Mouse (Mus musculus) liver, embryonic 16.5 days (tissue): Measurements from ENCODE around the gene Pemt. TPM values are rescaled to one million over a fixed set of nuclear protein-coding genes. Genes with fewer than 3 reads are reported as not detected.

Experiments used
- ATAC-seq: fragments of 200-750 bp; cut with Nextera tagmentation; 2 replicates; pipeline ENCODE4 v1.8.0; 2017; ENCODE audit warnings: low read depth, mild to moderate bottlenecking, moderate number of reproducible peaks, moderate library complexity
- H3K27ac ChIP-seq: fragments of 300-500 bp; sonication (generic); 2 replicates; pipeline ENCODE4 v1.5.1; 2014; ENCODE audit warnings: mild to moderate bottlenecking, low read length
- H3K27me3 ChIP-seq: fragments of 300-500 bp; sonication (generic); 2 replicates; pipeline ENCODE4 v1.6.1; 2014; ENCODE audit warnings: low read depth, low read length, mixed read lengths; ENCODE audit not compliant: control insufficient read depth, insufficient read depth
- H3K36me3 ChIP-seq: fragments of 300-500 bp; sonication (generic); 2 replicates; pipeline ENCODE4 v1.6.1; 2014; ENCODE audit warnings: mild to moderate bottlenecking; ENCODE audit not compliant: control insufficient read depth, insufficient read depth
- H3K4me1 ChIP-seq: fragments of 300-500 bp; sonication (generic); 2 replicates; pipeline ENCODE4 v1.6.1; 2014; ENCODE audit warnings: low read depth, low read length, mixed read lengths; ENCODE audit not compliant: control insufficient read depth
- H3K4me2 ChIP-seq: fragments of 300-500 bp; sonication (generic); 2 replicates; pipeline ENCODE4 v1.6.1; 2014; ENCODE audit warnings: low read depth, low read length, mixed read lengths
- H3K4me3 ChIP-seq: fragments of 300-500 bp; sonication (generic); 2 replicates; pipeline ENCODE4 v1.5.1; 2014; ENCODE audit warnings: low read depth, mild to moderate bottlenecking, low read length
- H3K9ac ChIP-seq: fragments of 300-500 bp; sonication (generic); 2 replicates; pipeline ENCODE4 v1.6.1; 2014; ENCODE audit warnings: low read depth, low read length
- H3K9me3 ChIP-seq: fragments of 300-500 bp; sonication (generic); replicated peaks from 2 replicates; pipeline ENCODE4 v1.6.1; 2016; ENCODE audit warnings: low read length; ENCODE audit not compliant: control insufficient read depth
- WGBS: fragments of 180-500 bp; shearing (Covaris S2); extraction: QIAGEN DNeasy Blood & Tissue Kit; methylation state at CpG from one replicate; pipeline ENCODE4 v1.1.7; 2014; ENCODE audit not compliant: insufficient replicate concordance; 5-methylcytosine and 5-hydroxymethylcytosine counted together
- polyA plus RNA-seq: library from polyadenylated mRNA; unstranded; fragments of >200 nt; fragmentation: Nextera tagmentation; extraction: Ambion mirVana; gene quantifications from 2 replicates; pipeline ENCODE4 v1.2.1, GENCODE M21; 2015

Pemt gene
- polyA plus RNA-seq, 1 experiment from 2014 or later = 63.2 TPM

DNA sequence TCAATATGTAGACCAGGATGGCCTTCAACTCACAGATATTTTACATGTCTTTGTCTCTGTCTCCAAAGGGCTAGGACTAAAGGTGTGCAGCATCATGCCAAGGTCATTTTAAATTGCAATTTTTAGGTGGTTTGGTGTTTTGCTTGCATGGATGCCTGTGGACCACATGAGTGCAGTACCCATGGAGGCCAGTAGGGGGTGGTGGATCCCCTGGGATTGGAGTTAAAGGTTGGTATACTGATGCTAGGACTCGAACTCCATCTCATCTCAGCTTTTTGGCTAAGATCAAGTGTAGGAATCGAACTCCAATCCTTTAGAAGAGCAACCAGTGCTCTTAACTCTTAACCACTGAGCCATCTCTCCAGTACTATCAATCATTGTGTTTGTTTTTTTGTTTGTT is 38.3 kb upstream of the Pemt start:
- Histone ChIP-seq H3K27ac (no peak overlapping the region), H3K4me1 (no peaks in the 10 kb centered on the region), H3K4me2 (no peak overlapping the region), H3K9ac (no peak overlapping the region), H3K36me3 (no peaks in the 10 kb centered on the region), H3K27me3 (no peaks in the 10 kb centered on the region), H3K4me3 (no peak overlapping the region), H3K9me3 (no peaks in the 10 kb centered on the region)
- WGBS = 8% methylated on average over 2 of the region's 2 CpGs
- ATAC-seq = no peak

DNA sequence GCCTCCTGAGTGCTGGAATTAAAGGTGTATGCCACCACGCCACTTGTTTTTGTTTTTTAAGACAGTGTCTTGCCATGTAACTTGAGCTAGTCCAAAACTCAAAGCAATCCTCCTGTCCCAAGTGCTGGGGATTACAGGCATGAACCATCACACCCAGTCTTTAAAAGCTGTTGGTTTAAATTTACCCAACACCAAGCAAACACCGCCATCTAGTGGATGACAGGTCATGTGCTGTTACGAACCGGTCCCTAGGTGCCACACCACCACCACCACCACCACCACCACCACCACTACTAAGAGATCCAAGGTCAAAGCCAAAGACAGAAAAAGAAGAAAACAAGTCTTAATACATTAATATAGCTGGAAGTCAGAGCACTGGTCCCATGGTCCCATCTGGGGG is 30.5 kb upstream of the Pemt start:
- H3K27me3 ChIP-seq = no peaks in the 10 kb centered on the region
- H3K36me3 ChIP-seq = no peaks in the 10 kb centered on the region
- H3K4me3 ChIP-seq = no peak overlapping the region
- H3K4me2 ChIP-seq = no peak overlapping the region
- ATAC-seq = no peak
- H3K4me1 ChIP-seq = no peaks in the 10 kb centered on the region
- 9% methylated on average over 4 of the region's 4 CpGs for WGBS
- no peak overlapping the region for H3K9ac ChIP-seq
- no peak overlapping the region for H3K27ac ChIP-seq
- no peaks in the 10 kb centered on the region for H3K9me3 ChIP-seq

DNA sequence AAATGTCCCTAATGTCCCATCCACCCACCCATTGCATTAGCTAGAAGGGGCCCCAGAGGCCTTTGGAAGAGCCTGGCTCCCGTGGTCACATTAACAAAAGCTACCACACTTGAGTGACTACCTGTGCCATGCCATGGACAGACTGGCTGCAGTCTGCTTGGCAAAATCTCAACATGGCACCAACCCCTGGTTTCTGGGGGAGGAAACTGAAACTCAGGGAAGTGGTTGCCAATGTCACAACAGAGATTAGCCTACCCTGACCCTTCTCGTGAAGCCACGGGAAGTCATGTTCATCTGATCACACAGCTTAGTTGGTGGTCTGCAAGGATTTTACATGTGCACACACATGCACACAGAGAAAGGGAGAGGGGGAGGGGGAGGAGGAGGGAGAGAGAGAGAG is 29.9 kb upstream of the Pemt start:
- Histone ChIP-seq H3K27ac (no peak overlapping the region), H3K36me3 (no peaks in the 10 kb centered on the region), H3K9me3 (no peaks in the 10 kb centered on the region), H3K4me2 (no peak overlapping the region), H3K27me3 (no peaks in the 10 kb centered on the region), H3K4me3 (no peak overlapping the region), H3K9ac (no peak overlapping the region), H3K4me1 (no peaks in the 10 kb centered on the region)
- ATAC-seq = no peak
- 23% methylated on average over 3 of the region's 3 CpGs for WGBS

DNA sequence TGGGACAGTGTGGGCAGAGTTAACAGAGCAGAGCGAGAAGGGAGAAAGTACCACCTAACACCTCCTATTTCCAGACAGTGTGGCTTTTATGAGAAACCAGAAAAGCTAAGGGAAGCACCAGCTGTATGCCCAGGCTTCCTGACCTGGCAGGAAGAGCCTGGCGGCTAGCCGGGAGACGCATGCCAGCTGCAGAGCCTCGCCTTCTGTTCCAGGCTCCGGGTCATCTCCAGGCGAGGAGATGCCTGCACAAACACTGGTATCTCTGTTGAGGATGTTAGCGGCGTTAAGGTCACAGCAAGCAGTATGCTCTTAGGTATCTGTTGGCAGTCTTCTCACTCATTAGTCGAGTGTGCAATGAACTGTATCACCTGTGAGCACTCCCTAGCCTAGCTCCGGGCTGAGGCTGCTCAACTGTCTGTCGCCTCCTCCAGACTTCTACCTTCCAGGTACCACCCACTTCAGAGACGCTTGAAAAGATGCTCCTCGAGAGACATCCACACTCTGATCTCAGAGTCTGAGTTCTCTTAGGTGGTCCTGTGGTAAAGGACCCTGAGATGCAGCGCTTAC is 27.7 kb upstream of the Pemt start:
- Histone ChIP-seq H3K4me1 (no peaks in the 10 kb centered on the region), H3K9me3 (no peaks in the 10 kb centered on the region), H3K9ac (no peak overlapping the region), H3K27ac (no peak overlapping the region), H3K27me3 (no peaks in the 10 kb centered on the region), H3K4me2 (no peak overlapping the region), H3K4me3 (no peak overlapping the region), H3K36me3 (no peaks in the 10 kb centered on the region)
- no peak for ATAC-seq
- 65% methylated on average over 15 of the region's 15 CpGs for WGBS

DNA sequence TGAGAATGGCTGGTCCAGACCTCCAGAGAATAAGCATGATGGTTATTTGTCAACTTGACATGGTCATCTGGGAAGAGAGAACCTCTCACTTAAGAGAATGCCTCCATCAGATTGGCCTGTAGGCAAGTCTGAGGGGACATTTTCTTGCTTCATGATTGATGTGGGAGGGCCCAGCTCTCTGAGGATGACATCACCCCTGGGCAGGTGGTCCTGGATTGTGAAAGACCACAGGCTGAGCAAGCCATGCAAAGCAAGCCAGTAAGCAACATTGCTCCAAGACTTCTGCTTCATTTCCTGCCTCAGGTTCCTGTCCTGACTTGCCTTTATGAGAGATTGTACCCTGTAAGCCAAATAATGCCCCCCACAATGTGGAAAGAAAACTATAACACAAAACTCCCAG is 26.8 kb upstream of the Pemt start:
- no peak for ATAC-seq

DNA sequence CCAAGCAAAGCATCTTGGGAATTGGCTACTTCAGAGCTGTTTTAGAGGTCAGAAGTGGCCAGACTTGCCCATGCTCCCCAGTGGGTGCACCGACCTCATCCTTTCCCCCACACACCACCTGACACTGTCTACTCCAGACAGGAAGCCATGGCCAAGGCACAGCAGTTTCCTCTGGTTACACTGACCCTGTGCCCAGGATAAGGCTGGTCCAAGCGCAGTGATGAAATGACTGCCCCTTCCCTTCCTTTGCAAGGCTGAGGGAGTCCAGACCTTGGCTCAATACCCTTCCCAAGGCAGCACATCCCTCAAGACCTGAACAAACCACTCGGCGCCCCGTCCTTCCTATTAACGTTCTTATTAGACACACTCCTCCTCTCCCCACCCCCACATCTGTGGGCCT is 24.9 kb upstream of the Pemt start:
- Histone ChIP-seq H3K4me3 (no peak overlapping the region), H3K9me3 (no peaks in the 10 kb centered on the region), H3K36me3 (no peaks in the 10 kb centered on the region), H3K4me2 (no peak overlapping the region), H3K27me3 (no peaks in the 10 kb centered on the region), H3K9ac (no peak overlapping the region), H3K4me1 (no peaks in the 10 kb centered on the region), H3K27ac (no peak overlapping the region)
- 48% methylated on average over 6 of the region's 6 CpGs for WGBS
- no peak for ATAC-seq

More for the DNA sequence above, 26.8 kb upstream of the Pemt start:
- H3K4me3 ChIP-seq = no peak overlapping the region
- no peaks in the 10 kb centered on the region for H3K4me1 ChIP-seq
- no peak overlapping the region for H3K27ac ChIP-seq
- H3K9me3 ChIP-seq = no peaks in the 10 kb centered on the region
- no peaks in the 10 kb centered on the region for H3K36me3 ChIP-seq
- H3K27me3 ChIP-seq = no peaks in the 10 kb centered on the region
- H3K9ac ChIP-seq = no peak overlapping the region
- no peak overlapping the region for H3K4me2 ChIP-seq

DNA sequence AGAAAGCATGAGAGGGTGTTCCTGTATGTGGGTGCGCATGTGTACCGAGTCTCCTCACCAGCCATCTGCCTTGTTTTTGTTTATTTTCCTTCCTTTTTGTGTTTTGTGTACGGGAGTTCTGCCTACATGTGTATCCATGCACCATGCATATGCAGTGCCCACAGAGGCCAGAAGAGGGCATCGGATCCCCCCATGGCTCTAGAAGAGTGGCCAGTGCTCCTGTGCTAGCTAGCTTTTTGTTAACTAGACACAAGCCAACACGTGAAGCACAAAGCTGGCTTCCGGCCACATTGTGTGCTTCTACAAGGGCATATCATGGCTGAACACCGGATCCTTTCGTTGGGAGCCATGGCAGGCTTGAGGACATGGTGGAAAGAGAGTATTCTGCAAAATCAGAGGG is 24.3 kb upstream of the Pemt start:
- H3K4me1 ChIP-seq = no peaks in the 10 kb centered on the region
- WGBS = 29% methylated on average over 8 of the region's 8 CpGs
- no peak overlapping the region for H3K4me3 ChIP-seq
- H3K27ac ChIP-seq = no peak overlapping the region
- H3K9ac ChIP-seq = no peak overlapping the region
- no peak for ATAC-seq
- H3K36me3 ChIP-seq = no peaks in the 10 kb centered on the region
- no peaks in the 10 kb centered on the region for H3K27me3 ChIP-seq
- no peak overlapping the region for H3K4me2 ChIP-seq
- no peaks in the 10 kb centered on the region for H3K9me3 ChIP-seq

DNA sequence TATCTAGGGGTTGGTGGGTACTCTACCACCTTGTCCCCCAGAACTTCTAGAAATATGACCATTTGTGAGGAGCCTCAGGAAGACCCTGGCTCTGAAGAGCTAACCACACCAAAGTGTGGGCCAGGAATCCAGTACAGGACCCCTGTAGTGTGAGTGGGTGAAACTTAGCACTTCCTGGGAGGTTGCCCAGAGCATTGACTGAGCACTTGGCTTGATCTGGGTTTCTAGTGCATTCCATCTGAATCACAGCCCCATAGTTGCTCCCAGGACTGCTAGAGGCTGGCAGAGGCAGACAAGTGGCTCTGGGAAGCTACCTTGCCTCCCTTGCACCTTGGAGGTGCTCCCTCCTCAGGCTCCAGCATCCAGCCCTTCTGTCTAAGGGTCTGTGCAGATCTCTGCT is 22.3 kb upstream of the Pemt start:
- H3K4me1 ChIP-seq = no peaks in the 10 kb centered on the region
- H3K9ac ChIP-seq = no peak overlapping the region
- H3K4me2 ChIP-seq = no peak overlapping the region
- H3K9me3 ChIP-seq = no peaks in the 10 kb centered on the region
- H3K36me3 ChIP-seq = no peaks in the 10 kb centered on the region
- H3K27me3 ChIP-seq = no peaks in the 10 kb centered on the region
- ATAC-seq = no peak
- no peak overlapping the region for H3K4me3 ChIP-seq
- no peak overlapping the region for H3K27ac ChIP-seq

DNA sequence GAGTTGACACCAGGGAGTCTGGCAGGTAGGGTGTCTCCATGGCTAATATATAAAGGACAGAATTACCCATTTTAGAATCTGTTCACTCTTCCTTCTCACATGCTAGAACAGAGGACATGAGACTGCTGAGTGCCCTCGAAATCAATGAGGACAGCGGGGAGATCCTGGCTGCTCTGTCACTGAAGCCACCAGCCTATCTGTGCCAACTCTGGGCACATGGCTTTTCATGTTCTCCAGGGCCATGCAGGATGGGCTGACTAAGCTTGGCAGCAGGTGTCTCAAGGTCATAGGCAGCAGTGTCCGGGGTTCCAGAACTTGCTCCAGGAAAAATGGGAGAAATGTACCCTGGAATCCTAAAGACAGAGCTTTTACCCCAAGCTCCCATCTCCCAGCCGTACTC is 21.4 kb upstream of the Pemt start:
- H3K9ac ChIP-seq = no peak overlapping the region
- no peaks in the 10 kb centered on the region for H3K36me3 ChIP-seq
- WGBS = 77% methylated on average over 4 of the region's 4 CpGs
- no peak overlapping the region for H3K4me3 ChIP-seq
- H3K9me3 ChIP-seq = no peaks in the 10 kb centered on the region
- ATAC-seq = no peak
- no peaks in the 10 kb centered on the region for H3K27me3 ChIP-seq
- no peak overlapping the region for H3K4me2 ChIP-seq
- H3K4me1 ChIP-seq = no peaks in the 10 kb centered on the region
- H3K27ac ChIP-seq = no peak overlapping the region

DNA sequence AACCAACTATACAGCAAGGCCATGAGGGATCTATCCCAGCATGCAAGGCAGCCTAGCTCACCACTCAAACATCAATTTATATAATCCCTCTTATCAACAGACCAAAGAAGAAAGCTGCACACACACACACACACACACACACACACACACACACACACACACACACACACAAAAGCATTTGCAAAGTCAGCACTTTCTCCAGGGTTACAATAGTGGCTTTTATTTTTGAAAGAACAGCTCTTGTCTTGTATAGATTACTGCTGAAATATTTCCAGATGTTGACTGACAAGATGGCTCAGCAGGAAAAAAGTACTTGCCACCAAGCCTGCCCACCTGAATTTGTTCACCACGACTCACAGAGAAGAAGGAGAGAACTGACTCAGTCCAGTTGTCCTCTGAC is 19.0 kb upstream of the Pemt start:
- Histone ChIP-seq H3K36me3 (no peaks in the 10 kb centered on the region), H3K4me2 (no peak overlapping the region), H3K27ac (no peak overlapping the region), H3K4me3 (no peak overlapping the region), H3K9ac (no peak overlapping the region), H3K4me1 (no peaks in the 10 kb centered on the region), H3K9me3 (no peaks in the 10 kb centered on the region), H3K27me3 (no peaks in the 10 kb centered on the region)
- no peak for ATAC-seq
- WGBS = 62% methylated on average over 1 of the region's 1 CpGs
